Mouse (Mus musculus): ENCODE measurements around the gene Frmd6. TPM values are rescaled to one million over a fixed set of nuclear protein-coding genes. Genes with fewer than 3 reads are reported as not detected.

The Frmd6 gene
- polyA plus RNA-seq, 1 experiment from 2014 or later = 15.6 TPM

- no peak for ATAC-seq (ENCODE audit: low FRiP score)
- WGBS = 72% methylated on average over 5 of the region's 5 CpGs
- no peaks in the 10 kb centered on the region for H3K9me3 ChIP-seq
- H3K27me3 ChIP-seq = no peaks in the 10 kb centered on the region
- no peaks in the 10 kb centered on the region; the same call in 1 of the 2 replicates for H3K4me1 ChIP-seq
- H3K36me3 ChIP-seq (replicated peaks) = peaks cover 13% of the 10 kb centered on the region; the same call in 1 of the 2 replicates
- H3K9ac ChIP-seq = no peak overlapping the region
- no peak overlapping the region for H3K4me3 ChIP-seq (replicated peaks)
- H3K27ac ChIP-seq = no peak overlapping the region
- H3K4me2 ChIP-seq = no peak overlapping the region
Observed at GRCm38 (mm10) chr12:70890405-70890804, 65.1 kb downstream of the Frmd6 start.

- Histone ChIP-seq H3K4me3 (replicated peaks) (no peak overlapping the region), H3K4me1 (no peaks in the 10 kb centered on the region; the same call in 1 of the 2 replicates), H3K9me3 (no peaks in the 10 kb centered on the region), H3K9ac (no peak overlapping the region), H3K36me3 (replicated peaks) (peaks cover 13% of the 10 kb centered on the region; the same call in 1 of the 2 replicates), H3K27ac (no peak overlapping the region), H3K27me3 (no peaks in the 10 kb centered on the region), H3K4me2 (no peak overlapping the region)
- ATAC-seq (ENCODE audit: low FRiP score) = no peak
- WGBS = 87% methylated on average over 8 of the region's 8 CpGs
Observed at GRCm38 (mm10) chr12:70890874-70891470, 65.7 kb downstream of the Frmd6 start.

GRCm38 (mm10) chr12:70895275-70895674, 70.0 kb downstream of the Frmd6 start:
- H3K4me3 ChIP-seq (replicated peaks) = no peak overlapping the region
- no peak overlapping the region for H3K27ac ChIP-seq
- no peak overlapping the region for H3K9ac ChIP-seq
- peaks cover 15% of the 10 kb centered on the region; the same call in 1 of the 2 replicates for H3K36me3 ChIP-seq (replicated peaks)
- H3K9me3 ChIP-seq = no peaks in the 10 kb centered on the region
- H3K27me3 ChIP-seq = no peaks in the 10 kb centered on the region
- WGBS = 90% methylated on average over 7 of the region's 7 CpGs
- ATAC-seq (ENCODE audit: low FRiP score) = no peak
- H3K4me1 ChIP-seq = no peaks in the 10 kb centered on the region; the same call in 1 of the 2 replicates
- no peak overlapping the region for H3K4me2 ChIP-seq

- peaks cover 15% of the 10 kb centered on the region; the same call in 1 of the 2 replicates for H3K36me3 ChIP-seq (replicated peaks)
- no peak overlapping the region for H3K4me3 ChIP-seq (replicated peaks)
- H3K27ac ChIP-seq = no peak overlapping the region
- H3K27me3 ChIP-seq = no peaks in the 10 kb centered on the region
- no peaks in the 10 kb centered on the region for H3K9me3 ChIP-seq
- H3K9ac ChIP-seq = no peak overlapping the region
- ATAC-seq (ENCODE audit: low FRiP score) = no peak
- no peak overlapping the region for H3K4me2 ChIP-seq
- WGBS = 89% methylated on average over 10 of the region's 10 CpGs
- H3K4me1 ChIP-seq = no peaks in the 10 kb centered on the region
Observed at GRCm38 (mm10) chr12:70896068-70896467, 70.8 kb downstream of the Frmd6 start.

GRCm38 (mm10) chr12:70897434-70897833, 72.1 kb downstream of the Frmd6 start:
- H3K4me3 ChIP-seq (replicated peaks) = no peak overlapping the region
- no peaks in the 10 kb centered on the region for H3K27me3 ChIP-seq
- no peaks in the 10 kb centered on the region for H3K9me3 ChIP-seq
- WGBS = 79% methylated on average over 8 of the region's 8 CpGs
- H3K27ac ChIP-seq = no peak overlapping the region
- no peak overlapping the region for H3K4me2 ChIP-seq
- H3K36me3 ChIP-seq (replicated peaks) = peaks cover 15% of the 10 kb centered on the region; the same call in 1 of the 2 replicates
- H3K9ac ChIP-seq = no peak overlapping the region
- no peaks in the 10 kb centered on the region for H3K4me1 ChIP-seq
- ATAC-seq (ENCODE audit: low FRiP score) = no peak

GRCm38 (mm10) chr12:70898450-70898849, 73.1 kb downstream of the Frmd6 start:
- H3K4me1 ChIP-seq = no peaks in the 10 kb centered on the region
- H3K27ac ChIP-seq = no peak overlapping the region
- no peak for ATAC-seq (ENCODE audit: low FRiP score)
- 0 out of 2 replicates have a peak, but pooled peaks cover 13% of the 10 kb centered on the region for H3K36me3 ChIP-seq (replicated peaks)
- no peaks in the 10 kb centered on the region for H3K27me3 ChIP-seq
- no peak overlapping the region for H3K4me2 ChIP-seq
- no peak overlapping the region for H3K4me3 ChIP-seq (replicated peaks)
- WGBS = 90% methylated on average over 8 of the region's 8 CpGs
- H3K9ac ChIP-seq = no peak overlapping the region
- no peaks in the 10 kb centered on the region for H3K9me3 ChIP-seq

GRCm38 (mm10) chr12:70904471-70904870, 79.2 kb downstream of the Frmd6 start:
- Histone ChIP-seq H3K9ac (no peak overlapping the region), H3K27ac (no peak overlapping the region), H3K36me3 (replicated peaks) (0 out of 2 replicates have a peak, but pooled peaks cover 4% of the 10 kb centered on the region), H3K4me3 (replicated peaks) (no peak overlapping the region), H3K9me3 (no peaks in the 10 kb centered on the region), H3K4me1 (no peaks in the 10 kb centered on the region), H3K27me3 (no peaks in the 10 kb centered on the region), H3K4me2 (no peak overlapping the region)
- 91% methylated on average over 10 of the region's 10 CpGs for WGBS
- ATAC-seq (ENCODE audit: low FRiP score) = no peak

- H3K4me3 ChIP-seq (replicated peaks) = no peak overlapping the region
- no peaks in the 10 kb centered on the region for H3K9me3 ChIP-seq
- H3K27ac ChIP-seq = no peak overlapping the region
- no peak overlapping the region for H3K4me2 ChIP-seq
- H3K36me3 ChIP-seq (replicated peaks) = 0 out of 2 replicates have a peak, but pooled peaks cover 4% of the 10 kb centered on the region
- peaks cover 2% of the 10 kb centered on the region; the same call in 1 of the 2 replicates for H3K4me1 ChIP-seq
- H3K27me3 ChIP-seq = no peaks in the 10 kb centered on the region
- WGBS = 90% methylated on average over 9 of the region's 9 CpGs
- no peak for ATAC-seq (ENCODE audit: low FRiP score)
- no peak overlapping the region for H3K9ac ChIP-seq
Observed at GRCm38 (mm10) chr12:70906867-70907266, 81.6 kb downstream of the Frmd6 start.

- no peak overlapping the region for H3K27ac ChIP-seq
- no peaks in the 10 kb centered on the region for H3K27me3 ChIP-seq
- ATAC-seq (ENCODE audit: low FRiP score) = no peak
- no peak overlapping the region for H3K4me2 ChIP-seq
- H3K36me3 ChIP-seq (replicated peaks) = 0 out of 2 replicates have a peak, but pooled peaks cover 4% of the 10 kb centered on the region
- no peak overlapping the region for H3K4me3 ChIP-seq (replicated peaks)
- H3K9me3 ChIP-seq = no peaks in the 10 kb centered on the region
- no peak overlapping the region for H3K9ac ChIP-seq
- WGBS = 90% methylated on average over 11 of the region's 11 CpGs
- H3K4me1 ChIP-seq = peaks cover 6% of the 10 kb centered on the region; the same call in 1 of the 2 replicates
Observed at GRCm38 (mm10) chr12:70907651-70908050, 82.3 kb downstream of the Frmd6 start.

- no peak overlapping the region for H3K4me3 ChIP-seq (replicated peaks)
- H3K27ac ChIP-seq = no peak overlapping the region
- H3K27me3 ChIP-seq = no peaks in the 10 kb centered on the region
- H3K4me1 ChIP-seq = peaks cover 6% of the 10 kb centered on the region; the same call in 1 of the 2 replicates
- no peaks in the 10 kb centered on the region for H3K9me3 ChIP-seq
- H3K36me3 ChIP-seq (replicated peaks) = 0 out of 2 replicates have a peak, but pooled peaks cover 4% of the 10 kb centered on the region
- H3K9ac ChIP-seq = no peak overlapping the region
- WGBS = 85% methylated on average over 4 of the region's 4 CpGs
- no peak overlapping the region for H3K4me2 ChIP-seq
- ATAC-seq (ENCODE audit: low FRiP score) = no peak
Observed at GRCm38 (mm10) chr12:70908076-70908475, 82.8 kb downstream of the Frmd6 start.

- no peak overlapping the region for H3K4me2 ChIP-seq
- H3K27me3 ChIP-seq = no peaks in the 10 kb centered on the region
- H3K27ac ChIP-seq = no peak overlapping the region
- H3K9ac ChIP-seq = no peak overlapping the region
- H3K4me1 ChIP-seq = peaks cover 6% of the 10 kb centered on the region; the same call in 1 of the 2 replicates
- no peaks in the 10 kb centered on the region for H3K36me3 ChIP-seq (replicated peaks)
- peak; percentile 66; the same call in 1 of the 2 replicates for ATAC-seq (ENCODE audit: low FRiP score)
- no peaks in the 10 kb centered on the region for H3K9me3 ChIP-seq
- 12% methylated on average over 9 of the region's 9 CpGs for WGBS
- no peak overlapping the region for H3K4me3 ChIP-seq (replicated peaks)
Observed at GRCm38 (mm10) chr12:70910241-70910720, 85.0 kb downstream of the Frmd6 start.

GRCm38 (mm10) chr12:70911029-70911428, 85.7 kb downstream of the Frmd6 start:
- 0 out of 2 replicates have a peak, but pooled peaks have one; percentile 67 for ATAC-seq (ENCODE audit: low FRiP score)
- Histone ChIP-seq H3K27ac (no peak overlapping the region), H3K9ac (no peak overlapping the region), H3K4me3 (replicated peaks) (no peak overlapping the region), H3K36me3 (replicated peaks) (no peaks in the 10 kb centered on the region), H3K9me3 (no peaks in the 10 kb centered on the region), H3K4me1 (peaks cover 6% of the 10 kb centered on the region; the same call in 1 of the 2 replicates), H3K27me3 (no peaks in the 10 kb centered on the region), H3K4me2 (no peak overlapping the region)
- 10% methylated on average over 5 of the region's 5 CpGs for WGBS

All from forebrain, embryonic 12.5 days (tissue).